Mouse (Mus musculus) urinary bladder, adult 2 months (tissue): ENCODE measurements around the gene Olfr56. TPM values are rescaled to one million over a fixed set of nuclear protein-coding genes. Genes with fewer than 3 reads are reported as not detected.
"Not testable (repeated sequence)": the region's sequence is repeated elsewhere in the genome, so short reads cannot be mapped to it uniquely, and the experiment has no call there.

Experiments
- DNase-seq: peaks from one replicate; pipeline ENCODE4 v3.0.0; 2022; ENCODE audit warnings: low spot score
- polyA plus RNA-seq: library from polyadenylated mRNA; depleted of rRNA; stranded (reverse); fragments of >200 nt; gene quantifications from 2 replicates; pipeline ENCODE4 v1.2.3, GENCODE M21; 2012; rRNA removed

Gene Olfr56
- polyA plus RNA-seq = 0.34 and 0.74 TPM in 2 replicates

- DNase-seq = not testable (repeated sequence)
Measured at GRCm38 (mm10) chr11:48978240-48978939, at the start of gene Olfr56. Gene Olfr56 (plus strand): TSS chr11:48978889.

GRCm38 (mm10) chr11:48933422-48933821 is 45.3 kb upstream of the Olfr56 start:
- not testable (repeated sequence) for DNase-seq

- not testable (repeated sequence) for DNase-seq
Measured at GRCm38 (mm10) chr11:48933923-48934322, 44.8 kb upstream of the Olfr56 start.

- DNase-seq = not testable (repeated sequence)
Measured at GRCm38 (mm10) chr11:48935291-48935690, 43.4 kb upstream of the Olfr56 start.

GRCm38 (mm10) chr11:48939286-48939685 is 39.4 kb upstream of the Olfr56 start:
- not testable (repeated sequence) for DNase-seq

- DNase-seq = not testable (repeated sequence)
Measured at GRCm38 (mm10) chr11:48946090-48946489, 32.6 kb upstream of the Olfr56 start, which contains the start of gene Psme2b. Gene Psme2b (minus strand): TSS chr11:48946190.

- not testable (repeated sequence) for DNase-seq
Measured at GRCm38 (mm10) chr11:48974686-48975085, 4.0 kb upstream of the Olfr56 start.

GRCm38 (mm10) chr11:48979251-48979650 is 562 bp downstream of the Olfr56 start, which contains the start of gene 9930111J21Rik1:
Gene 9930111J21Rik1 (minus strand): TSS chr11:48979398.
- not testable (repeated sequence) for DNase-seq

- not testable (repeated sequence) for DNase-seq
Measured at GRCm38 (mm10) chr11:48980052-48980451, 1.4 kb downstream of the Olfr56 start.

GRCm38 (mm10) chr11:48982848-48983247 is 4.2 kb downstream of the Olfr56 start:
- DNase-seq = not testable (repeated sequence)

- not testable (repeated sequence) for DNase-seq
Measured at GRCm38 (mm10) chr11:48988219-48988618, 9.5 kb downstream of the Olfr56 start.

GRCm38 (mm10) chr11:48989981-48990380 is 11.3 kb downstream of the Olfr56 start:
- not testable (repeated sequence) for DNase-seq

GRCm38 (mm10) chr11:48991740-48992520 is 13.2 kb downstream of the Olfr56 start, which contains the start of gene Gm12185:
Gene Gm12185 (minus strand): TSS chr11:48992226.
- not testable (repeated sequence) for DNase-seq

- DNase-seq = not testable (repeated sequence)
Measured at GRCm38 (mm10) chr11:48993296-48993695, 14.6 kb downstream of the Olfr56 start.

GRCm38 (mm10) chr11:48994018-48994417 is 15.3 kb downstream of the Olfr56 start, which contains the start of gene Tgtp1:
Gene Tgtp1 (minus strand): TSS chr11:48994172.
- DNase-seq = not testable (repeated sequence)

- not testable (repeated sequence) for DNase-seq
Measured at GRCm38 (mm10) chr11:49000411-49000810, 21.7 kb downstream of the Olfr56 start.

GRCm38 (mm10) chr11:49006317-49006716 is 27.6 kb downstream of the Olfr56 start:
- not testable (repeated sequence) for DNase-seq

- DNase-seq = not testable (repeated sequence)
Measured at GRCm38 (mm10) chr11:49006785-49007184, 28.1 kb downstream of the Olfr56 start.

- not testable (repeated sequence) for DNase-seq
Measured at GRCm38 (mm10) chr11:49012074-49012473, 33.4 kb downstream of the Olfr56 start.

- not testable (repeated sequence) for DNase-seq
Measured at GRCm38 (mm10) chr11:49050064-49050463, 71.4 kb downstream of the Olfr56 start.

- not testable (repeated sequence) for DNase-seq
Measured at GRCm38 (mm10) chr11:49051093-49051891, 72.6 kb downstream of the Olfr56 start, which contains the start of gene 9930111J21Rik2. Gene 9930111J21Rik2 (minus strand): TSS chr11:49051242.
